Mouse (Mus musculus): ENCODE results near the gene Edf1. TPM values are rescaled to one million over a fixed set of nuclear protein-coding genes. Genes with fewer than 3 reads are reported as not detected.

Edf1 gene
- polyA plus RNA-seq, 1 experiment: 513 TPM

DNA sequence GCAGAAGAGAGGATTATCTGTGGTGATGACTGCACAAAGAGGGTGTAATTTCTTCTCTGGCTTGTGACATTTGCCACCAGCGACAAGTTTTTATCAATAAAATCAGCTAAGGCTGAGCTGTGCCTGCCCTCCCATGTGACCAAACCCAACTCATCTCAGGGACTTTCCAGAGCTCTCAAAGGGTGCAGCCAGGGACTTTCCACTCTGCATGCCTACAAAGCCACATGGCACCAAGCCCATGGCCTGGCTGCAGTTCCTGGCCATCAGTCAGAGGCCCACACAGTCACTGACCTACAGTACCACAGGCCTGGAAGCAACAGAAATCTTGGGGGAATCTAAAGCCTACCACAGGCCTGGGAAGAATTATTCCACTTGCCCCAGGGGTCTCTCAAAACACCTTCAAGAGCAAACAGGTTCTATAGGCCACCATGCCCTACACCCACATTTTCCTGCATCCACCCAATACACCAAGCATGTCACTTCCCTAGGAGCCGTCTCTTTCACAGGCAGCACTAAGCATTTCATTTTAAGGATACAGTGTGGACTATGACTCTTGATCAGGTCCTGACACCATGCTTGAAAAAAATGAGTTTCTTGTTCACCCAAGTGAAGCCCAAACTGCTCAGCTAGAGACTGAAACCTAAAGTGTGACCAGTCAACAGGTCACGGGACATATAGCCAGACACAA lies 23.3 kb upstream of the Edf1 start:
- Histone ChIP-seq H3K4me3 (no peak overlapping the region), H3ac (ENCODE audit: control insufficient read depth, insufficient read length) (no peak overlapping the region), H3K79me2 (ENCODE audit: control insufficient read depth, insufficient read depth) (peaks cover 49% of the 10 kb centered on the region), H3K4me2 (ENCODE audit: low read depth) (peak overlapping the region; percentile 58), H3K36me3 (ENCODE audit: control insufficient read depth, insufficient read depth) (peaks cover 58% of the 10 kb centered on the region), H3K27me3 (ENCODE audit: control insufficient read depth, insufficient read depth, insufficient read length) (no peaks in the 10 kb centered on the region)
- TF ChIP-seq TCF3 (IDR thresholded peaks at IDR 0.05; ENCODE audit: insufficient read length, low read depth): no peak
- TF ChIP-seq POLR2A (IDR thresholded peaks at IDR 0.05; ENCODE audit: insufficient read length, low read depth): peak; percentile 37
- no peak for TF ChIP-seq REST (IDR thresholded peaks at IDR 0.05; ENCODE audit: insufficient read depth, insufficient read length)
- TF ChIP-seq TCF12 (IDR thresholded peaks at IDR 0.05; ENCODE audit: insufficient read depth, poor library complexity, severe bottlenecking): no peak
- 0 out of 2 replicates have a peak, but pooled peaks have one; percentile 12 for TF ChIP-seq CEBPB (IDR thresholded peaks at IDR 0.05; ENCODE audit: insufficient read depth, poor library complexity, severe bottlenecking)
- TF ChIP-seq MAX (IDR thresholded peaks at IDR 0.05; ENCODE audit: low read depth): no peak
- peak; percentile 93 for TF ChIP-seq USF1 (IDR thresholded peaks at IDR 0.05; ENCODE audit: low read depth)
- TF ChIP-seq E2F4 (IDR thresholded peaks at IDR 0.05; ENCODE audit: insufficient read depth): no peak
- TF ChIP-seq MYOD1 (IDR thresholded peaks at IDR 0.05; ENCODE audit: control insufficient read depth in 1 of 3, insufficient read length in 2 of 3, low read depth in 2 of 3): peak in 2 of 3 experiments; percentile 21 to 68
- no peak for TF ChIP-seq POLR2AphosphoS2 (IDR thresholded peaks at IDR 0.05; ENCODE audit: insufficient read length, low read depth)
- peak in 1 of 3 experiments; percentile 83 for TF ChIP-seq MYOG (IDR thresholded peaks at IDR 0.05; ENCODE audit: control insufficient read depth in 1 of 3, insufficient read depth in 1 of 3, insufficient read length in 2 of 3, low read depth in 2 of 3)
- no peak for TF ChIP-seq SRF (IDR thresholded peaks at IDR 0.05; ENCODE audit: control insufficient read depth, insufficient read length, low read depth)

DNA sequence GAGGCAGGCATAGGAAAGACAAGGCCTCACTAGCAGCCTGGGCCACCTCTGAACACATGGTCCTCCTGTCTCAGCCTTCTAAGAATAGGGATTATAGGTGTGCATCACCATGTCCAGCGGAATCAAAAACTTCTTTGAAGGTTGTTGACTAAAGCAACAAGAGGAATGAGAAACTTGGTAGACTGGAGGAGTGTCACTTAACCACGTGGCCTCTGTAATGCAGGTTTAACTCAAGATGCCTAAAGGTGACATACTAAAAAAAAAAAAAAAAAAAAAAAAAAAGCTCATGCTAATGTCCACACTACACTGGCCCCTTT lies 22.8 kb upstream of the Edf1 start:
- peaks cover 53% of the 10 kb centered on the region for H3K36me3 ChIP-seq (ENCODE audit: control insufficient read depth, insufficient read depth)
- H3K4me2 ChIP-seq (ENCODE audit: low read depth): peak overlapping the region; percentile 58
- H3ac ChIP-seq (ENCODE audit: control insufficient read depth, insufficient read length): no peak overlapping the region
- no peak overlapping the region for H3K4me3 ChIP-seq
- TF ChIP-seq MAX (IDR thresholded peaks at IDR 0.05; ENCODE audit: low read depth) (no peak), POLR2A (IDR thresholded peaks at IDR 0.05; ENCODE audit: insufficient read length, low read depth) (no peak)
- H3K27me3 ChIP-seq (ENCODE audit: control insufficient read depth, insufficient read depth, insufficient read length): no peaks in the 10 kb centered on the region
- peaks cover 54% of the 10 kb centered on the region for H3K79me2 ChIP-seq (ENCODE audit: control insufficient read depth, insufficient read depth)

GRCm38 (mm10) chr2:25536531-25536930 lies 21.1 kb upstream of the Edf1 start:
- peaks cover 43% of the 10 kb centered on the region for H3K36me3 ChIP-seq (ENCODE audit: control insufficient read depth, insufficient read depth)
- no peak overlapping the region for H3K4me2 ChIP-seq (ENCODE audit: low read depth)
- no peak overlapping the region for H3K4me3 ChIP-seq
- H3K79me2 ChIP-seq (ENCODE audit: control insufficient read depth, insufficient read depth): peaks cover 67% of the 10 kb centered on the region
- TF ChIP-seq MYOG (IDR thresholded peaks at IDR 0.05; ENCODE audit: control insufficient read depth in 1 of 3, insufficient read depth in 1 of 3, insufficient read length in 2 of 3, low read depth in 2 of 3) (peak in 1 of 3 experiments; percentile 21), MAX (IDR thresholded peaks at IDR 0.05; ENCODE audit: low read depth) (no peak)
- H3ac ChIP-seq (ENCODE audit: control insufficient read depth, insufficient read length): no peak overlapping the region
- no peaks in the 10 kb centered on the region for H3K27me3 ChIP-seq (ENCODE audit: control insufficient read depth, insufficient read depth, insufficient read length)

GRCm38 (mm10) chr2:25540541-25540948 lies 17.1 kb upstream of the Edf1 start:
- H3K36me3 ChIP-seq (ENCODE audit: control insufficient read depth, insufficient read depth): peaks cover 27% of the 10 kb centered on the region
- peaks cover 84% of the 10 kb centered on the region for H3K79me2 ChIP-seq (ENCODE audit: control insufficient read depth, insufficient read depth)
- no peaks in the 10 kb centered on the region for H3K27me3 ChIP-seq (ENCODE audit: control insufficient read depth, insufficient read depth, insufficient read length)
- no peak overlapping the region for H3ac ChIP-seq (ENCODE audit: control insufficient read depth, insufficient read length)
- H3K4me3 ChIP-seq: no peak overlapping the region
- TF ChIP-seq CEBPB (IDR thresholded peaks at IDR 0.05; ENCODE audit: insufficient read depth, poor library complexity, severe bottlenecking): no peak
- no peak for TF ChIP-seq POLR2AphosphoS2 (IDR thresholded peaks at IDR 0.05; ENCODE audit: insufficient read length, low read depth)
- no peak for TF ChIP-seq MAX (IDR thresholded peaks at IDR 0.05; ENCODE audit: low read depth)
- no peak for TF ChIP-seq POLR2A (IDR thresholded peaks at IDR 0.05; ENCODE audit: insufficient read length, low read depth)
- TF ChIP-seq MYOG (IDR thresholded peaks at IDR 0.05; ENCODE audit: control insufficient read depth in 1 of 3, insufficient read depth in 1 of 3, insufficient read length in 2 of 3, low read depth in 2 of 3): no peak
- no peak for TF ChIP-seq MYOD1 (IDR thresholded peaks at IDR 0.05; ENCODE audit: control insufficient read depth in 1 of 3, insufficient read length in 2 of 3, low read depth in 2 of 3)
- no peak for TF ChIP-seq REST (IDR thresholded peaks at IDR 0.05; ENCODE audit: insufficient read depth, insufficient read length)
- TF ChIP-seq TCF12 (IDR thresholded peaks at IDR 0.05; ENCODE audit: insufficient read depth, poor library complexity, severe bottlenecking): no peak
- no peak for TF ChIP-seq TCF3 (IDR thresholded peaks at IDR 0.05; ENCODE audit: insufficient read length, low read depth)
- no peak for TF ChIP-seq E2F4 (IDR thresholded peaks at IDR 0.05; ENCODE audit: insufficient read depth)
- H3K4me2 ChIP-seq (ENCODE audit: low read depth): peak overlapping the region; percentile 20

GRCm38 (mm10) chr2:25541644-25542367 lies 15.8 kb upstream of the Edf1 start:
- Histone ChIP-seq H3K4me2 (ENCODE audit: low read depth) (peak overlapping the region; percentile 26), H3K36me3 (ENCODE audit: control insufficient read depth, insufficient read depth) (peaks cover 21% of the 10 kb centered on the region), H3ac (ENCODE audit: control insufficient read depth, insufficient read length) (no peak overlapping the region), H3K27me3 (ENCODE audit: control insufficient read depth, insufficient read depth, insufficient read length) (no peaks in the 10 kb centered on the region), H3K4me3 (no peak overlapping the region), H3K79me2 (ENCODE audit: control insufficient read depth, insufficient read depth) (peaks cover 94% of the 10 kb centered on the region)
- TF ChIP-seq TCF12 (IDR thresholded peaks at IDR 0.05; ENCODE audit: insufficient read depth, poor library complexity, severe bottlenecking) (peak; percentile 72), SRF (IDR thresholded peaks at IDR 0.05; ENCODE audit: control insufficient read depth, insufficient read length, low read depth) (no peak), POLR2AphosphoS2 (IDR thresholded peaks at IDR 0.05; ENCODE audit: insufficient read length, low read depth) (peak; percentile 18), TCF3 (IDR thresholded peaks at IDR 0.05; ENCODE audit: insufficient read length, low read depth) (no peak), MYOD1 (IDR thresholded peaks at IDR 0.05; ENCODE audit: control insufficient read depth in 1 of 3, insufficient read length in 2 of 3, low read depth in 2 of 3) (peak; percentile 46 to 89 (median 79)), MYOG (IDR thresholded peaks at IDR 0.05; ENCODE audit: control insufficient read depth in 1 of 3, insufficient read depth in 1 of 3, insufficient read length in 2 of 3, low read depth in 2 of 3) (peak in 2 of 3 experiments; percentile 54 to 83)

Measured in myocyte (in vitro differentiated cells).